12 mouse cellular contexts compared by ENCODE assay signal in genomic region chr7:81585326-81585725, GRCm38 (mm10). TPM values are rescaled to one million over a fixed set of nuclear protein-coding genes. Genes with fewer than 3 reads are reported as not detected.
"Had no signal": no experiment of that assay in that cellular context is flagged by ENCODE, and none has a peak within 500 bp of the region (broad histone marks: within the 10 kb centered on the region; RNA-seq: fewer than 3 reads in every experiment).

No protein-coding gene starts in this region.

- H3K27me3 ChIP-seq: limb, embryonic 15.5 days; midbrain, embryonic 13.5 days; neural tube, embryonic 15.5 days had no signal

- ATAC-seq: midbrain, embryonic 13.5 days had no signal

- H3K9ac ChIP-seq: limb, embryonic 15.5 days; midbrain, embryonic 13.5 days; neural tube, embryonic 15.5 days had no signal

- DNase-seq: kidney, postnatal 14 days; lung, adult 18-20 months; right cerebral cortex, adult 18-20 months; right cerebral cortex, postnatal 25 days; thymus, postnatal 4 days had no signal

- H3K27ac ChIP-seq: left cerebral cortex, adult 2 months; limb, embryonic 15.5 days; midbrain, embryonic 13.5 days; neural tube, embryonic 15.5 days; stomach, postnatal 0 days had no signal

- H3K4me1 ChIP-seq: limb, embryonic 15.5 days; midbrain, embryonic 13.5 days; neural tube, embryonic 15.5 days had no signal

- H3K4me3 ChIP-seq: left cerebral cortex, adult 2 months; limb, embryonic 15.5 days; midbrain, embryonic 13.5 days; myocyte; neural tube, embryonic 15.5 days had no signal

- H3K4me2 ChIP-seq: limb, embryonic 15.5 days; midbrain, embryonic 13.5 days; neural tube, embryonic 15.5 days had no signal

- H3K9me3 ChIP-seq: limb, embryonic 15.5 days; midbrain, embryonic 13.5 days; neural tube, embryonic 15.5 days had no signal

RNA-seq across cellular contexts. Expression of gene Fsd2, which starts 18.6 kb away (rescaled TPM):
- polyA plus RNA-seq: kidney, embryonic 14.5 days had no signal
